Mouse (Mus musculus) embryonic facial prominence, embryonic 11.5 days (tissue): Measurements from ENCODE around the gene Cope. TPM values are rescaled to one million over a fixed set of nuclear protein-coding genes. Genes with fewer than 3 reads are reported as not detected.

ENCODE experiments used
- ATAC-seq: fragments of 200-750 bp; cut with Nextera tagmentation; replicated peaks from 2 replicates; pipeline ENCODE4 v1.8.0; 2017; ENCODE audit warnings: low read depth; ENCODE audit not compliant: insufficient number of reproducible peaks, low FRiP score, low TSS enrichment
- DNase-seq: peaks from one replicate; pipeline ENCODE4 v3.0.0-alpha.2; 2015; ENCODE audit warnings: low spot score
- H3K27ac ChIP-seq: fragments of 300-500 bp; sonication (generic); replicated peaks from 2 replicates; pipeline ENCODE4 v1.5.1; 2014; ENCODE audit warnings: mild to moderate bottlenecking, low read depth, low read length, control low read depth
- H3K27me3 ChIP-seq: fragments of 300-500 bp; sonication (generic); 2 replicates; pipeline ENCODE4 v1.6.1; 2014; ENCODE audit warnings: mild to moderate bottlenecking, low read length, moderate library complexity, mixed read lengths; ENCODE audit not compliant: control insufficient read depth, insufficient read depth
- H3K36me3 ChIP-seq: fragments of 300-500 bp; sonication (generic); replicated peaks from 2 replicates; pipeline ENCODE4 v1.6.1; 2014; ENCODE audit warnings: low read depth, mild to moderate bottlenecking, low read length, moderate library complexity, mixed read lengths; ENCODE audit not compliant: control insufficient read depth, insufficient read depth
- H3K4me1 ChIP-seq: fragments of 300-500 bp; sonication (generic); 2 replicates; pipeline ENCODE4 v1.6.1; 2014; ENCODE audit warnings: low read length, mixed read lengths; ENCODE audit not compliant: control insufficient read depth, insufficient read depth
- H3K4me2 ChIP-seq: fragments of 300-500 bp; sonication (generic); 2 replicates; pipeline ENCODE4 v1.6.1; 2014; ENCODE audit warnings: low read depth, mild to moderate bottlenecking, control low read depth, low read length, moderate library complexity
- H3K4me3 ChIP-seq: fragments of 300-500 bp; sonication (generic); 2 replicates; pipeline ENCODE4 v1.5.1; 2014; ENCODE audit warnings: low read depth, low read length, control low read depth
- H3K9ac ChIP-seq: fragments of 300-500 bp; sonication (generic); replicated peaks from 2 replicates; pipeline ENCODE4 v1.6.1; 2014; ENCODE audit warnings: mild to moderate bottlenecking, control low read depth, low read length
- H3K9me3 ChIP-seq: fragments of 300-500 bp; sonication (generic); replicated peaks from 2 replicates; pipeline ENCODE4 v1.6.1; 2016; ENCODE audit warnings: mild to moderate bottlenecking, low read length, inconsistent platforms, mixed read lengths; ENCODE audit not compliant: control insufficient read depth
- WGBS: fragments of 180-500 bp; shearing (Covaris S2); extraction: QIAGEN DNeasy Blood & Tissue Kit; methylation state at CpG from one replicate; pipeline ENCODE4 v1.1.7; 2014; 5-methylcytosine and 5-hydroxymethylcytosine counted together
- polyA plus RNA-seq: library from polyadenylated mRNA; unstranded; fragments of >200 nt; fragmentation: Nextera tagmentation; extraction: Ambion mirVana; gene quantifications from 2 replicates; pipeline ENCODE4 v1.2.1, GENCODE M21; 2014

Cope gene
- polyA plus RNA-seq, 1 experiment from 2014 or later = 220 TPM

DNA sequence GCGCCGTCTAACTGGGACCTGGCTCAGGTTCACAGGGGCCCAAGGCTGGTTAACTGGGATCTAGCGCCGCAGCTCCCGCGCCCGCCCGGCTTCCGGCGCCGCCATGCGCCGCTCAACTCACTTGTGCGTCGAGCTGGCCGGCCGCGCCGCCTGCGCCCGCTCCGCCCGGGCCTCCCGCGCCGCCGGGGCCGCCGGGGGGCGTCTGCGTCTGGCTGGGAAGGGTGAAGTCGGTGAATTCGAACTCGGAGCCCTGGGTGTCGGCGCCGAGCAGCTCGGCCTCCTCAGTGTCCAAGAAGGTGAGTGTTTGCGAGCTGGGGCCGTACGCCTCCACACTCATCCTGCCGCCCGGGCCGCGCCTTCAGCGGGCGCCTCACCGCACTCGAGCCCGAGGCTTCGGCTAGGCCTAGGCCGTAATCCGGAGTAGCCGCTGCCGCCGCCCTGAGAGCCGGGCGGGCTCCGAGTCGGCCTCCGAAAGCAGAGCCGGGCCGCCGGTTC lies 50.4 kb downstream of the Cope start:
- DNase-seq = peak; percentile 29
- Histone ChIP-seq H3K4me3 (peak overlapping the region; percentile 100), H3K4me2 (peak overlapping the region; percentile 95), H3K27ac (peak overlapping the region; percentile 81), H3K4me1 (peaks cover 8% of the 10 kb centered on the region), H3K36me3 (no peaks in the 10 kb centered on the region; the same call in 1 of the 2 replicates), H3K9me3 (no peaks in the 10 kb centered on the region), H3K27me3 (no peaks in the 10 kb centered on the region), H3K9ac (peak overlapping the region; percentile 97)
- peak; percentile 16; the same call in 1 of the 2 replicates for ATAC-seq
- under 1% methylated on average over 50 of the region's 64 CpGs for WGBS

DNA sequence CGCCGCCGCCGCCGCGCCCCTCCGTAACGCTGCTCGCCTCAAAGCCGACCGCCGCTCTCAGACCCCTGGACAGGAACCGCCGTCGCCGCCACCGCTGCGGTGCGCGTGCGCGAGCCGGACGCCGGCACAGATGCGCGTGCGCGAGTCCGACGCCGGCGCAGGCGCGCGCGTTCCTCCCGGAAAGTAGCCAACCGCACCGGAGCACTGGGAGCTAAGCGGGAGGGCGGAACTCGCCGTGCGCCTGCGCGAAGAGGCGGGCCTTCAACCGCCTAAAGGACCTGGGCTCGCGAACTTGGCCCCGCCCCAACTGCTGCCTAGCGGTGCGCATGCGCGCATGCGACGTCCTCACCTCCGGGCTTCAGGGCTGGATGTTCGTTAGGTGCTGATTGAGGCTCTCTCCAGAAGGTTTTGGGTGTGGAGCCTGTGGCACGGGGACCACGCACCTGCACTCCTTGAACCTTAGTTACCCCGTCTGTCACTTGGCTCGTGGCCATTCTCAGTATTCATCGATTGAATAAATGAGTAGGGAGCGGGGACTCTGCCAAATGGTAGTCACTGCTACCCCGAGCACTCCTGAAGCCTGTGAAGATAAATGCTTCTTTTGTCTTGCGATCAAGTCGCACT lies 51.0 kb downstream of the Cope start, which contains the start of gene Upf1:
Gene Upf1, minus strand, starts transcription at position 85 of the 624 bp plus-strand sequence.
- under 1% methylated on average over 45 of the region's 69 CpGs for WGBS
- Histone ChIP-seq H3K4me2 (peak within 1 kb of the TSS; percentile 95), H3K36me3 (no peaks in the 10 kb centered on the region; the same call in 1 of the 2 replicates), H3K4me1 (peaks cover 8% of the 10 kb centered on the region), H3K27ac (peak within 1 kb of the TSS; percentile 81), H3K4me3 (peak within 1 kb of the TSS; percentile 100), H3K9me3 (no peaks in the 10 kb centered on the region), H3K9ac (peak within 1 kb of the TSS; percentile 97), H3K27me3 (no peaks in the 10 kb centered on the region)
- peak; percentile 76 for ATAC-seq
- peak; percentile 99 for DNase-seq

DNA sequence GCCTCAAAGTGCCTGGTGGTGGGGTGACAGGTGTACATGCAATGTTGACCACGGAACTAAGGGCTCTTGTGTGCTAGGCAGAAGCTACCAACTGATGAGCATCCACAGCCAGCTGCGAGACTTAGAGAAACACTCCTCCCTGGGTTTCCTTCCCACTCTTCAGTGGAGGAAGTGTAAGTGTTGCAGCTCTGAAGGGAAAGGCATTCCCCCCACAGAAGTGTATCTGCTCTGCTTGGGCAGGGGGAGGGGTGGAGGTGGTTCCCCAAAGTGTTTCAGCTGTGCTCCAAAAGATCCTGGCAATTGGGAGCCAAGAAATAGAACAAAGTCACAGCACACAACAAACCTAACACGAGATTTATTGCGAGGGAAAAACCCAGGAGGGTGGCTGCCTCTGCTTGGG lies 51.7 kb downstream of the Cope start:
- Histone ChIP-seq H3K9ac (peak overlapping the region; percentile 61), H3K4me3 (peak overlapping the region; percentile 100), H3K36me3 (no peaks in the 10 kb centered on the region; the same call in 1 of the 2 replicates), H3K27ac (no peak overlapping the region), H3K4me2 (peak overlapping the region; percentile 60), H3K27me3 (no peaks in the 10 kb centered on the region), H3K9me3 (no peaks in the 10 kb centered on the region), H3K4me1 (peaks cover 8% of the 10 kb centered on the region)
- DNase-seq (no peak), ATAC-seq (no peak)
- 61% methylated on average over 4 of the region's 4 CpGs for WGBS

DNA sequence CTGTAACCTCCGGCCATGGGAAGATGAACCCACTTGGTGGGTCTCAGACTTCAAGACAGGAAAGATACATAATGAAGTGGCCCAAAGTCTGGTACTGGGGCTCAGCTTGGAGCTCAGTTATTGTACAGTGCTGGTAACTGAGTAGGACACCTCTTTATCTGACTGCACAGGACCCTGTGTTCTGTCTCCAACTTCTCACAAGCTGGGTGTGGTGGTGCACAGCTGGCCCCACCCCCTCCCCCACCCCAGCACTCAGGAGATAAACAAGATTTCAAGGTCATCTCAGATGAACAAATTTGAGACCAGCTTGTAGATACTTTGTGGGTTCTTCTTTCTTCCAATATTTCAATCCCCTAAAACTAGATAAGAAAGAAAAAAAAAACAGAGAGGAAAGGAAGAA lies 53.8 kb downstream of the Cope start:
- no peak for ATAC-seq
- no peak for DNase-seq
- Histone ChIP-seq H3K9ac (no peak overlapping the region), H3K36me3 (no peaks in the 10 kb centered on the region), H3K27me3 (no peaks in the 10 kb centered on the region), H3K4me1 (peaks cover 8% of the 10 kb centered on the region), H3K4me2 (no peak overlapping the region), H3K27ac (no peak overlapping the region), H3K4me3 (no peak overlapping the region), H3K9me3 (no peaks in the 10 kb centered on the region)
- 82% methylated on average over 1 of the region's 1 CpGs for WGBS

DNA sequence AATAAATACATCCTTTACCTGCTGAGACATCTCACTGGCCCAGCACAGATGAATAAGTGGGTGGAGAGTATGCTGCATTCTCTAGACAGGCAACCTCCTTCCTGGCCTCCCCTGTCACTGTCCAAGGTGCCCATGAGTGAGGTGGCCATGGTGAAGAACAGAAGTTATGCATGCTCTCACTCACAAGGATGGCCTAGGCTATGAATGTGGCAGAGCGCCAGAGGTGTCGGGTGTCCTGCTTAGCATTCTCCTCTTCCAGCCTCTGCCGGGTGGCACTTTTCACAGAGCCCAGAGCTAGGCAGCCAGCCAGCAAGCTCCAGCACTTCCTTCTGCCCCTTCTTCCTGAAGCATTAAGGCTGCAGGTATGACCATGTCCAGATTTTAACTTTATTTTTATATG lies 57.1 kb downstream of the Cope start:
- no peak overlapping the region for H3K4me3 ChIP-seq
- DNase-seq (peak; percentile 22), ATAC-seq (no peak)
- no peaks in the 10 kb centered on the region for H3K27me3 ChIP-seq
- no peaks in the 10 kb centered on the region; the same call in 1 of the 2 replicates for H3K4me1 ChIP-seq
- no peak overlapping the region for H3K9ac ChIP-seq
- H3K27ac ChIP-seq = no peak overlapping the region
- no peak overlapping the region for H3K4me2 ChIP-seq
- 48% methylated on average over 3 of the region's 3 CpGs for WGBS
- no peaks in the 10 kb centered on the region for H3K36me3 ChIP-seq
- H3K9me3 ChIP-seq = no peaks in the 10 kb centered on the region

DNA sequence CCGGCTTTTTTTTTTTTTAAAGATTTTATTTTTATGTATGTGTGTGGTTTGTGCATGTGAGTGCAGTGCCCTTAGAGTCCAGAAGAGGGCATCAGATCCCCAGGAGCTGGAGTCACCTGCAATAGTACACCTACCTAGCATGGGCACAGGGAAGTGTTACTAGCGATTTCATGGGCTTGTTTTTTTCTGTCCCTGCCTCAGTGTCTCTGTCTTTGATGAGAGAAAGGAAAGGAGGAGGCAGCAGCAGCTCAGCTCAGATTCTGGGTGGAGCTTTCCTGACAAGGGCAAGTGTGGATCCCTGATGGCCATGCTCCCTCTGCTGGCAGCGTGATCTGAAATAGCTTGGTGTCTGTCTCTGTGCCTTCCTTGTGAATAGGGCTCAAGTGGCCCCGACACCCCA lies 58.5 kb downstream of the Cope start:
- Histone ChIP-seq H3K9me3 (no peaks in the 10 kb centered on the region), H3K9ac (no peak overlapping the region), H3K27ac (no peak overlapping the region), H3K4me1 (no peaks in the 10 kb centered on the region; the same call in 1 of the 2 replicates), H3K4me2 (no peak overlapping the region), H3K36me3 (no peaks in the 10 kb centered on the region), H3K4me3 (no peak overlapping the region), H3K27me3 (no peaks in the 10 kb centered on the region)
- 56% methylated on average over 4 of the region's 4 CpGs for WGBS
- ATAC-seq = no peak
- DNase-seq = peak; percentile 36

DNA sequence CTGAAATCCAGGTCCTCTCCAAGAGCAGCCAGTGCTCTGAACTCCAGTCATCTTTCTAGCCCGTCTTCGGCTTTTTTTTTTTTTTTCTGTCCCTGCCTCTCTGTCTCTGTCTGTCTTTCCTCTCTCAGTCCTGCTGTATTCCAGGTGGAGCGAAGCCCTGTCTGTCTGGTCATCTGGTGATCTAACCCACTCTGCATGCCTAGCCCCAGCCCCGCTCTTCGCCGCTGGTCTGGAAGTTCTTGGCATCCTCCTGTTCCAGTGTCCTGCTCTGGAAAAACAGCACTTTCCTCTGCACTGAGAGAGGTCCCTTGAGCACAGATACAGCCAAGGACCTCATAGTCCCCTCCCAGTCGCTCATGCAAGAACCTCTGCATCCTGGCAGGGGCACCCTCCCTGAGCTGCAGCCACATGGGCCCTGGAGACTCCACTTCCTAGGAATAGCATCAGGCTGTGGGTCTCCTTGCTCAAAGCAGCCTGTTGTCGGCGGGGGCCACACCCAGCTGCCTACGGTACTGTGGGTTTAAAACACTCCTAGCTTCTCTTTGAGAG lies 59.2 kb downstream of the Cope start:
- no peak overlapping the region for H3K9ac ChIP-seq
- no peaks in the 10 kb centered on the region for H3K9me3 ChIP-seq
- H3K27ac ChIP-seq = no peak overlapping the region
- no peaks in the 10 kb centered on the region for H3K27me3 ChIP-seq
- no peaks in the 10 kb centered on the region; the same call in 1 of the 2 replicates for H3K4me1 ChIP-seq
- no peak overlapping the region for H3K4me3 ChIP-seq
- no peaks in the 10 kb centered on the region for H3K36me3 ChIP-seq
- ATAC-seq = no peak
- no peak for DNase-seq
- H3K4me2 ChIP-seq = no peak overlapping the region
- 81% methylated on average over 10 of the region's 10 CpGs for WGBS
